Mouse (Mus musculus) left cerebral cortex, adult 11 months (tissue): ENCODE results near the gene Ccng1.

Experiments used
- DNase-seq: peaks from one replicate; pipeline ENCODE4 v3.0.0; 2022; ENCODE audit warnings: low spot score

The Ccng1 gene

DNA sequence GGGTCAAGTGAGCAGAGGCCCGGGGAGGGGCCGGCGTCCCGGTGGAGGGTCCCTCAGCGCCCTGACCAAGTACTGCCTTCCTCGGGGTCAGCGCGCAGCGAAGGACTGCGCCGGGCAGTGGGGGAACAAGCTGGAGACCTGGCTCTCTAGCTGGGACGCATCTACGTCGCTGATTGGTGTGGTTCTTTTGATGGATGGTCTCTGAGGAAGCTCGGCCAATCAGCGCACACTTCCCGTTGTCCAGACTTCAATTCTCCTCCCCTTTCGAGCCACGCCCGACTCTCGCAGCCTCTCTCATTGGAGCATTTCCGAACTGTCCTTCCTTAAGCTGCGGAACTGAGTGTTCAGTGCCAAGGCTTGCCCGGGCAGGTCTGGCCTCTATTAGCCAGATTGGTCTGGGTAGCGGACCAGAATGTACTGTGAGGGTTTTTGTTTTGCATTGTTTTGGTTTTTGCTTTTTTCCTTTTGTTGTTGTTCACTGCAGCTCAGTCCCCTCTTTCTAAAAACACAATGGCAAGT, at the start of gene Ccng1:
TSS of gene Ccng1 (minus strand) at position 203 of the 519 bp plus-strand sequence.
- DNase-seq = peak; percentile 93

GRCm38 (mm10) chr11:40790307-40790706, 35.2 kb upstream of the Ccng1 start:
- DNase-seq = no peak

DNA sequence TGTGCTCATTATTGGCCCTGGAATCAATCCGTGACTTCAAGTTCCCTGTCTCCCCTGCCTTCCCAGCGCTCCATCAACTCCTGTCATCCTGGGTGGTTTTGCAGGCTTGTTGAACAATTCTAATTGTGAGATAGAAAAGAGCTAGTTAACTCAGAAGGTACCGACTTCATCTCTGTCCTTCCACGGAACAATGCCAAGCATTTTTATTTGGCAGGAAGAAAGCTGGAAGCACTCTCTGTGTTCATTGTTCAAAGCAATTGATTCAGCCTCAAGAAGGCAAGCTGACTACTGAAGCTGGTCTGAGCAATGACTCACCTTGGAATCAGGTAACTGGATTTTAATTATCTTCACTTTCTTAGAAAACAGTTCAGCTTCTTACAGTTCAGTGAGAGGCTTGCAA, 34.6 kb upstream of the Ccng1 start:
- no peak for DNase-seq

DNA sequence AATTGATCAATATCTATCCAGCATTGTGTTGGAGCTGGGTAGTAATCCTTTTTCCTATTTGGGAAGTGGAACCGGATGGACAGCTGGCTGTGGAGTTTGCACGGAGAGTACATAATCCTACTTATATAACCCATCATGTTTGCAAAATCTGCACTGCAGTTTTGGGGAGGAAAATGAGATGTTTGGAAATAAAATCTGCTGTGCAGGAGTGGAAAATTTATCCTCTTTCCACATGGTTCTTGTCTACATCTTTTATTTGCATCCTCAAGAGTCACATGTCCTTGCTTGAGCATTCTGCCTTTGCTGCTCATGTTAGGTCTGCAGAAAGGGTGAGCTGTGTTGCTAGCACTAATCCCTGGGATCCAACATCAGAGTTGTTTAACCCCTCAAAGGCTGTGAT, 31.8 kb upstream of the Ccng1 start:
- DNase-seq = peak; percentile 52

GRCm38 (mm10) chr11:40784326-40784725, 29.2 kb upstream of the Ccng1 start:
- peak; percentile 39 for DNase-seq

GRCm38 (mm10) chr11:40783346-40783745, 28.2 kb upstream of the Ccng1 start:
- no peak for DNase-seq

DNA sequence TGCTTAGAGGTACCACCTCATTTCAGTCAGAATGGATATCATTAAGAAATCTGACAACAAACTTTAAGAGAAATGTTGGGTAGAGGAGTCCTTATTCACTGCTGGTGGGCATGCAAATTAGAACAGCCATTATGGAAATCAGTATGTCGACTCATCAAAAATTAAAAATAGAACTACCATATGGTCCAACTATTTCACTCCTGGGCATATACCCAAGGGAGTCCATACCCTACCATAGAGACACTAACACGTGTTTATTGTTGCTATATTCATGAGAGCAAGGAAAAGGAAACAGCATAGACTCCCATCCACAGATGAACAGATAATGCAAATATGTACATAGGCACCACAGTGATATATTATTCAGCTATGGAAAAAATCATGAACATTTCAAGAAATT, 26.7 kb upstream of the Ccng1 start:
- DNase-seq = no peak

- no peak for DNase-seq
Measured at GRCm38 (mm10) chr11:40775315-40776269, 20.5 kb upstream of the Ccng1 start.

DNA sequence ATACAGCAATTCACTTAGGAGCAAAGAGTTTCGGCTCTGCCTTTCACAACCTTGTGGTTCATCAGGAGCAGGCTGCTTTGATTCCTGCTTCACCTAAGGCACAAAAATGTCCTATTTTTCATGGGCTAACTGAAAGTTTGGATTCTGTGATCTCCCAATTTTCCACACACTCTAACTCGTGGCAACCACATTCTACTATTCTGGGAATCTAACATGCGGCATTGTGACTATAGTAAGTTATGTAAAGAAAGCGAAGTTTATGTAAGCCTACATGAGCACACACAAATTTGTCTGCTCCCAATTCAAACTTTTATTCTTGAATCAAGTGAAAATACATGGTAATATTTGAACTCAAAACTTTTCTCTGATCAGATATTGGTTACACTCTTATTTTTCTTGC, 9.6 kb upstream of the Ccng1 start:
- peak; percentile 27 for DNase-seq

- DNase-seq = no peak
Measured at GRCm38 (mm10) chr11:40763395-40763794, 8.3 kb upstream of the Ccng1 start.

DNA sequence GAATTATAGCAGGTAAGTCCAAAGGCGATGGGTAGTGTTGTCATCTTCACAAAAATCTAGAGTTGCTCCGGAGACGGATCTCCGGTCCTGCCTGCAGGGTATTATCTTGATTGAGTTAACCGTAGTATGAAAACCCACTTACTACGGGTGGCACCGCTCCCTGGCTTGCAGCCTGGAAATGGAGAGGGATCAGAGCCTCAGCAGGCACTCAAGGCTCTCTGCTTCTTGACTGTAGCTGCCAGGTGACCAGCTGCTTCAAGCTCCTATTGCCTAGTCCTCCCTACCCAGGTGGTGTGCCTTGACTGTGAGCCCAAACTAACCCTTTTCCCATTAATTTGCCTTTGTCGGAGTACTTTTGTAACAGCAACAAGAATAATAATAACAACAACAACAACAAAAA, 4.8 kb upstream of the Ccng1 start:
- no peak for DNase-seq

DNA sequence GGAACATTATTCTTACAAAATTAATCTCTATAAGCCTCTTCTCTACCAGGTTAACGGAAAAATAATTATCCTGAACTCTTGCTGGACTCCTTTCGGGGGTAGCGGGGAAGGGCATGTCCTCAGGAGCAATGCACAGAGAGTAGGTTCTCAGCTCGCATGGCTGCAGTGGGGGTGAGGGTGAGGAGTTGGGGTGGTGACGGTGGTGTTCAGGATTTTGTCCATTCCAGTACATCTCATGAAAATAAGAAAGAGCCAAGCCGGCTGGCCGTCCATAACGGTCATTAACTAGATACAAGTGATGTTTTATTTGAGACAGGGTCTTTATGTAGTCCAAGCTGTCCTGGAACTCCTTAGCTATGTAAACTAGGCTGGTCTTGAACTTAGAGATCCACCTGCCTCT, 857 bp upstream of the Ccng1 start:
- DNase-seq = no peak

DNA sequence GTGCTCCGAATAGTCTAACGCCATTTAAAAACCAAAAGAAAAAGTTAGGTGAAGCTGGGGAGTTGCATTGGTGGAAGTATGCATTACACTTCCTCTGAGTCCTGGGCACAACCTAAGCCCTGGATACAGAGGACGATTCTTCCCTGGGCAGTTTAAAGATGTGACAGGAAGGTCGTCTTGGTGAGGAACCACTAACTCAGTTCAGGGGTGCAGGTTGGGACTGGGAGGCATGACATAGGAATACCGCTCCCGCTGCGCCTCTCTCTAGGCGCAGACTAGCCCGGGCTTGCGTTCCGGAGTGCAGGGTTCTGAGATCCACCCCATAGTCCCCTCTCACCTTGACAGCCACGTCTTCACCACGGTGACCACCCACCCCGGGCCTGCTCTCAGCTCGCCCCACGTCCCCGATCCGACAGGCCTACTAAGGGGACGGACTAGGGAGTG, 425 bp downstream of the Ccng1 start:
- no peak for DNase-seq

- DNase-seq = no peak
Measured at GRCm38 (mm10) chr11:40753836-40754235, 1.3 kb downstream of the Ccng1 start.

- DNase-seq = no peak
Measured at GRCm38 (mm10) chr11:40747716-40748115, 7.4 kb downstream of the Ccng1 start.

DNA sequence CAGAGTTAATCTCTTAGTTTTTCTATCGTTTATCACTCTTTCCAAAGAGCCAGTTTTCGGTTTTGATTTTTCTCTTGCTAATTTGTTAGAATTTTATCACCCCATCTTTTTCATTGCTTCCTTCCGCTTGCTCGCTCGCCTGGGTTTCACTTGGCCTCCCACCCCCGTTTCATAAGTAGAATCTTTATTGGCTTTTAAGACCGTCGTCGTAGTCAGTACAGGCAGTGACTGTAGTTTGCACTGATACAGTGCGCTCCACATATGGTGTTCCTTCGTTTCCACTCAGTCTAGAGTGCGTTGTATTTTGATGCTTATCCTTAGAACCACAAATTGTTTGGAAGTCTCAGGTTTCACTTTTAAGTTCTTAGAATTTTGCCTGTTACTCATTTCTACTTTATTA, 8.8 kb downstream of the Ccng1 start:
- DNase-seq = no peak

DNA sequence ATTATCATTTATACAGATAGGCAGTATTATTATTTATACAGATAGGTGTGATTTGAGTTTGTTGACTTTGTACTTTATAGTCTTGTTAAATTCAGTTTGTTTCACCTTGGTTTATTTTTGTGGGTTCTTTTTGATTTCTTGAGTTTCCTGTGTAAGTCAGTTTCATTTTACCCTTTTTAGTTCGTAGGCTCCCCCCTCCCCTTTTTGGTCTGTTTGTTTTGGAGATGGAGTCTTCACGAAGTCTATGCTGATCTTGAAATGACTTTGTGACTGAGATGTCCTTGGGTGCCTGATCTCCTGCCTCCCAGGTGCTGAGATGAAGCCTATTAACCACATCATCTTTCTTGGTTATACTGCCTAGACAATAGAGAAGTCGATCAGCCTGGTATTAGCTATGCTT, 10.8 kb downstream of the Ccng1 start:
- no peak for DNase-seq

DNA sequence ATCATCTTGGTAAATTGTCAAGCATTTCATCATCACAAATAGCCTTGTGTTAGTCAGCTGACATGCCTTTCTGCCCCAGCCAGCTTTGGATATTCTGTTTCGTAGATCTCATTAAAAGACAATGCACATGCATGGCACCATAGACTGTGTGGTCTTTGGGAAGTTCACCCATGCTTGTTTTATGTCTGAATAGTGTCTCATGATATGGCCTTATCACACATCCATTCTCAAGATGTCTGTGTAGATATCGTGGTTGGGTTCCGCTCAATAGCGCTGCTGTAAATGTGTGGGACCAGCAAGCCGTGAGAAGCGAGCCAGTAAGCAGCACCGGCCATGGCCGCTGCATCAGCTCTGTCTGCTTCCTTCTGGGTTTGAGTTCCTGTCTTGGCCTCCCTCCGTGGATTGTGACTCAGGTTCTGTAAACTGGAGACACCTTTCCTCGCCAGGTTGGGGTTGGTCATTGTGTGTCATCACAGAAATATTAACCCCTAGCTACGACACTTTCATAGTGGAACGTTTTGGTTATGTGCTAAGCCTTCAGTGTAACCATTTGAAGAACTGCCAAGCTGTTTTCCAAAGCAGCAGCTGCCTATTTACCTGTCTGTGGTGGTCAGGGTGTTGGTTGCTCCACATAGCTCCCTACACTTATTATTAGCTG, 13.4 kb downstream of the Ccng1 start:
- no peak for DNase-seq

DNA sequence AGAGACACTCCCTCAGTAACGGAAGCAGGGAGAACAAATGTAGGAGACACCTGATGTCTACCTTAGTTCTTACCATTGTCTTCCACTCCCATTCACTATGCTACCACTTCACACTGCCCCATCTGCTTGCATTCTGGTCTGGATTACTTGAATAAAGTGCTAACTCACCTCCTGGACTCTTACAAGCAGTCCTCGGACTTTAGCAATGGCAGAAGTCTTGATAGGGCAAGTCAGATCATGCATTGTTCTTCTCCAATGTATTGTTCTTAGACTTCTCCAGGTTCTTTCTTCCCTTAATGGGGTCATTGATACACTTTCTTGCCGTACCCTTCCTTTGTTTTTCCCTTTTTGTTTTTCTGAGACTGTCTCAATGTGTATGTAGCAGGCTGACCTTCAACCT, 17.7 kb downstream of the Ccng1 start:
- no peak for DNase-seq

GRCm38 (mm10) chr11:40734251-40734752, 20.8 kb downstream of the Ccng1 start:
- no peak for DNase-seq

DNA sequence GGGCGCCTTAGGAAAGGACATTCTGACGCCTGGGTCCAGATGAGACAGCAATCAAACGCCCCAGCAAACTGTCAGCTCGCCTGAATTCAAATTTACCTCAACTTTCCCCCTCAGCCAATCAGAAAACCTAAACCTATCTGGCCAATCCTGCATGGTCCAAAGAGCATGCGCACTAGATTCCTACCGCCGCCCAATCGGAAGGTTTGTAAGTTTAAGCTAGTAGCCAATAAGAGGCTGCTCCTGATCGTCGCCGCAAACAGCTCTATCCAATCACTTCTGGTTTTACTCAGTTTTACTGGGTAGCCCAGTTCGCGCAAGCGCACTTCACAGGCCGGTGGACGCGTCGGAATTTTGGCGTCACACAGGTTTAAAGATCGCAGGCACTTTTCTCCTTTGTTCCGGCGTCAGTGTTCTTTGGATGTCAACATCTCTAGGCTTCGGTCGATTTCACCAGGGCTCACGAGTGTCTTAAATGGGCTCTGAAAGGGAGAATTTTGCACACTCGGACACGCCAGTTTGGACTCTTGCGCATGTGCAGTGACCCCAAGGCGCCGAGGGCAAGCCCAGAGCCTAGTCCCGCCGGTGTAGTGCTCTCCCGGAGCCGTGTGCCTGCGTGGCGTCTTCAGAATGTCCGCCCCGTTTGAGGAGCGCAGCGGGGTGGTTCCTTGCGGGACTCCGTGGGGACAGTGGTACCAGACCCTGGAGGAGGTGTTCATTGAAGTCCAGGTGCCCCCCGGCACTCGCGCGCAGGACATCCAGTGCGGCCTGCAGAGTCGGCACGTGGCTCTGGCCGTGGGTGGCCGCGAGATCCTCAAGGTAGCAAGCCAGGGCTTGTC, 21.6 kb downstream of the Ccng1 start, which contains the start of the genes Hmmr and Nudcd2:
TSS of gene Hmmr (minus strand) at position 84 of the 836 bp plus-strand sequence.
TSS of gene Nudcd2 (plus strand) at position 329 of the 836 bp plus-strand sequence.
- DNase-seq = peak; percentile 95

GRCm38 (mm10) chr11:40732997-40733338, 22.1 kb downstream of the Ccng1 start:
- DNase-seq = no peak
